Mouse (Mus musculus): ENCODE measurements at regions not wholly inside any gene's neighbourhood (a gene's known extent, or its start where the extent isn't known, plus 50 kb on each side); places are given as distances from the start of the nearest gene placed in this dataset.
A peak's percentile ranks its signal among the peaks of the same experiment; 100 is the strongest.

DNA sequence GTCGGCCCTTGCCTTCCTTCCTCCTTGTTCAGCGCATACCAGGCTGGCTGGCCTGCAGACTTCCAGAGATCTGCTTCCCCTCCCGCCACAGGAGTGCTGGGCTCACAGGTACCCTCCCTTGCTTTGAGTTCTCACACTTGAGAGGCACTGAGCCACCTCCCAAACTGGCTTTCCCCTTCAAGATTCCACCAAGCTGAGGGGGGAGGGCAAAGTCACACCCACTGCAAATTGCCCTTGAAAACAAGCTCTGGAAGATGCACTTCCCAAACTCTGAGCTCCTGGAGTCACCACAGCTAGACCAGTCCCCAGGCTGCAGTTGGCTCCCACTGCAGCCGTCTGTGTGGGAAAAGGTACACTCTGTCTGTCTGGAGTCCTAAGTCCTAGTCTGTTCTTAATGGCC is 142.1 kb upstream of the Slc22a12 start:
- ATAC-seq (ENCODE audit: low FRiP score) = no peak
- no peak overlapping the region for H3K4me3 ChIP-seq (ENCODE audit: low read depth, low read length)
- no peaks in the 10 kb centered on the region for H3K27me3 ChIP-seq (ENCODE audit: control insufficient read depth, insufficient read depth, low read length)
- no peak overlapping the region for H3K9ac ChIP-seq (ENCODE audit: low read depth, low read length)
- no peaks in the 10 kb centered on the region for H3K4me1 ChIP-seq (replicated peaks; ENCODE audit: control insufficient read depth, insufficient read depth, low read length)
- 46% methylated on average over 4 of the region's 4 CpGs for WGBS
- H3K4me2 ChIP-seq (replicated peaks; ENCODE audit: low read depth, low read length) = no peak overlapping the region
- H3K36me3 ChIP-seq (ENCODE audit: control insufficient read depth, insufficient read depth, low read length) = no peaks in the 10 kb centered on the region
- H3K27ac ChIP-seq (ENCODE audit: low read depth, low read length) = no peak overlapping the region
- no peak for DNase-seq (ENCODE audit: low spot score)
- H3K9me3 ChIP-seq (ENCODE audit: control insufficient read depth, low read length) = no peaks in the 10 kb centered on the region

DNA sequence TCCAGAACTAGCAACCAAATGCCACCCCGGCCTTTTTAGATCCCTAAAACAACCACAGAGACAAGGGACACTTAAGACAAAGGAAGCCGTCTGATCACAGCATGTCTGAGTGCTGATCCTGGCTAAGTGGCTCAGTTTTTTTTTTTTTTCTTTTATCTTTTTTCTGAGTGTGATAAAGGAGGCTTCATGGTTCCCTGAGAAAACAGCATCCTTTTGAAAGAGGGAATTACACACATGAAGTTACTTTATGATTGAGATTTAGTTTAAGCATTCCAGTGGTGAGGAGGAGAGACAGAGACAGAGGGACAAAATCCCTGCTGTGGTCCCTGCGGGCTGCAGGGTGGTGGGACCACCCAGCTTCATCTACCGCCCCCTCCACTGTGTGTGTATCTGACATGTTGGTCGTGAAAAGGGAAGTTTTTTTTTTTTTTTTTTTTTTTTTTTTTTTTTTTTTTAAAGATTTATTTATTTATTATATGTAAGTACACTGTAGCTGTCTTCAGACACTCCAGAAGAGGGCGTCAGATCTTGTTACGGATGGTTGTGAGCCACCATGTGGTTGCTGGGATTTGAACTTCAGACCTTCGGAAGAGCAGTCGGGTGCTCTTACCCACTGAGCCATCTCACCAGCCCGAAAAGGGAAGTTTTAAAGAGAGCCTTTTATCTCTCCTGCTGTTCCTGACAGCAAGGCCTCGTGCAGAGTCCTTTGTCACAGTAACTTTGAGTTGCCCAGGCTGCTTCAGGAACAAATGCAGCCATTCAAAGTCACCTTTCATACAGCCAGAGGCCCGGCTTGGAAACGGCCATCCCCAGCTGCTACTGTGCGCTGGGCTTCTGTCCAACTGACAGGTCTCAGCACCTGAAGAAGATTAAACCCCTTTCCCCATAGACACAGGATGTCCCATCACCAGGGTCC is 136.8 kb upstream of the Slc22a12 start:
- Histone ChIP-seq H3K9me3 (ENCODE audit: control insufficient read depth, low read length) (no peaks in the 10 kb centered on the region), H3K27me3 (ENCODE audit: control insufficient read depth, insufficient read depth, low read length) (no peaks in the 10 kb centered on the region), H3K4me3 (ENCODE audit: low read depth, low read length) (no peak overlapping the region), H3K4me1 (replicated peaks; ENCODE audit: control insufficient read depth, insufficient read depth, low read length) (no peaks in the 10 kb centered on the region), H3K9ac (ENCODE audit: low read depth, low read length) (no peak overlapping the region), H3K4me2 (replicated peaks; ENCODE audit: low read depth, low read length) (no peak overlapping the region), H3K36me3 (ENCODE audit: control insufficient read depth, insufficient read depth, low read length) (no peaks in the 10 kb centered on the region), H3K27ac (ENCODE audit: low read depth, low read length) (no peak overlapping the region)
- no peak for ATAC-seq (ENCODE audit: low FRiP score)
- WGBS = 17% methylated on average over 12 of the region's 14 CpGs
- peak; percentile 59 for DNase-seq (ENCODE audit: low spot score)

DNA sequence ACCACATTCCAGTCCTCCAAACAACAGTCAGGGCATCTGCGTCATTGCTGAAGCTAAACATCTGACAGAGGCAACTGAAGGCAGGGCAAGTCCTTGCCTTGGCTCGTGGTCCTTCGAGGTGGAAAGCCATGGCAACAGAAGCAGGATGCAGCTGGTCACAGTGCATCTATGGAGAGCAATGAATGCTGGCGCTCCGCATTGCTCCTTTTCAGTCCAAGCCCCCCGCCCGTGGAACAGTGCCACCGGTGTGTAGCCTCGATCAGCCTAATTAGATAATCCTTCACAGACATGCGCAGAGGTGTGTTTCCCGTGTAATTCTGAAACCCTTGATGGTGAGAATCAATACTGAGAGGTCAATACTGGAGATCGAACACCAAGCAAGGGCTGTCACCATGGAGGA is 134.7 kb upstream of the Slc22a12 start:
- no peaks in the 10 kb centered on the region for H3K27me3 ChIP-seq (ENCODE audit: control insufficient read depth, insufficient read depth, low read length)
- WGBS = 83% methylated on average over 12 of the region's 12 CpGs
- DNase-seq (ENCODE audit: low spot score) (no peak), ATAC-seq (ENCODE audit: low FRiP score) (no peak)
- no peak overlapping the region for H3K4me2 ChIP-seq (replicated peaks; ENCODE audit: low read depth, low read length)
- no peaks in the 10 kb centered on the region for H3K36me3 ChIP-seq (ENCODE audit: control insufficient read depth, insufficient read depth, low read length)
- no peak overlapping the region for H3K4me3 ChIP-seq (ENCODE audit: low read depth, low read length)
- no peak overlapping the region for H3K9ac ChIP-seq (ENCODE audit: low read depth, low read length)
- no peak overlapping the region for H3K27ac ChIP-seq (ENCODE audit: low read depth, low read length)
- no peaks in the 10 kb centered on the region for H3K9me3 ChIP-seq (ENCODE audit: control insufficient read depth, low read length)
- H3K4me1 ChIP-seq (replicated peaks; ENCODE audit: control insufficient read depth, insufficient read depth, low read length) = no peaks in the 10 kb centered on the region

DNA sequence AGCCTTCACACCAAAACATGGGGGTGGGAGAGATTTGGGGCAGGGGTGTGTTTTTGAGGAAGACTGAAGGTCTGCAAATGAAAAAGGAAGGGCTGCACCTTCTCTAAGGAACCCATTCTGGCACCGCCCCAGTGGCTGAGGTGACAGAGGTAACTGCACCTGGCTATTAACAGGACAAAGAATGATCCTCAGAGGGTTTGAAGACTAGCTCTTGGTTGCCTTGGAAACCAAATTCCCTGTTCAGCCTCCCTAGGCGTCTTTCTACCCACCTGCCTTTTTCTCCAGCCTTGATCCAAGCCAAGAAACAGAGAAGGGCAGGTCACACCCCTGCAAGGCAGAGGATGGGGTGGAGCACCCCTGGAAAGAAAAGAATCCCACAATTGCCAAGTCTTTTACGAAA is 132.8 kb upstream of the Slc22a12 start:
- Histone ChIP-seq H3K9me3 (ENCODE audit: control insufficient read depth, low read length) (no peaks in the 10 kb centered on the region), H3K4me2 (replicated peaks; ENCODE audit: low read depth, low read length) (no peak overlapping the region), H3K27ac (ENCODE audit: low read depth, low read length) (no peak overlapping the region), H3K4me1 (replicated peaks; ENCODE audit: control insufficient read depth, insufficient read depth, low read length) (no peaks in the 10 kb centered on the region), H3K9ac (ENCODE audit: low read depth, low read length) (no peak overlapping the region), H3K27me3 (ENCODE audit: control insufficient read depth, insufficient read depth, low read length) (no peaks in the 10 kb centered on the region), H3K4me3 (ENCODE audit: low read depth, low read length) (no peak overlapping the region), H3K36me3 (ENCODE audit: control insufficient read depth, insufficient read depth, low read length) (no peaks in the 10 kb centered on the region)
- ATAC-seq (ENCODE audit: low FRiP score) (no peak), DNase-seq (ENCODE audit: low spot score) (no peak)
- 52% methylated on average over 3 of the region's 3 CpGs for WGBS

DNA sequence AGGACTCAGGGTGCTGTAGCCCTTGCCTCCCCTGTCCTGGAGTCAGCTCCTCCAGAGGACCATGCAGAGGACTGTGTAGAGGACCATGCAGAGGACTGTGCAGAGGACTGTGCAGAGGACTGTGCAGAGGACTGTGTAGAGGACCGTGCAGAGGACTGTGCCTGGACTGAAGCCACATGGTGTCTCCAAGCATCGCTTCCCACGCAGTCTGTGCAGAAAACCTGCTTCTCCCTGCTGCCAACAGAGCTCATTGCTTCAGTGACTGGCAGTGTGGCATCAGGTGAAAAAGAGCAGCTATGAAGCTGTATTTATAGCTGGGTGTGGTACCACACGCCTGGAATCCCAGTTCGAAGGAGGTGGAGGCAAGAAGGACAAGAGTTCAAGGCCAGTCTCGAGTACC is 128.9 kb upstream of the Slc22a12 start:
- no peak for DNase-seq (ENCODE audit: low spot score)
- H3K9ac ChIP-seq (ENCODE audit: low read depth, low read length) = no peak overlapping the region
- no peak overlapping the region for H3K27ac ChIP-seq (ENCODE audit: low read depth, low read length)
- no peaks in the 10 kb centered on the region for H3K4me1 ChIP-seq (replicated peaks; ENCODE audit: control insufficient read depth, insufficient read depth, low read length)
- H3K36me3 ChIP-seq (ENCODE audit: control insufficient read depth, insufficient read depth, low read length) = no peaks in the 10 kb centered on the region
- H3K4me2 ChIP-seq (replicated peaks; ENCODE audit: low read depth, low read length) = no peak overlapping the region
- WGBS = 90% methylated on average over 6 of the region's 6 CpGs
- H3K27me3 ChIP-seq (ENCODE audit: control insufficient read depth, insufficient read depth, low read length) = no peaks in the 10 kb centered on the region
- no peak overlapping the region for H3K4me3 ChIP-seq (ENCODE audit: low read depth, low read length)
- ATAC-seq (ENCODE audit: low FRiP score) = no peak
- H3K9me3 ChIP-seq (ENCODE audit: control insufficient read depth, low read length) = no peaks in the 10 kb centered on the region

DNA sequence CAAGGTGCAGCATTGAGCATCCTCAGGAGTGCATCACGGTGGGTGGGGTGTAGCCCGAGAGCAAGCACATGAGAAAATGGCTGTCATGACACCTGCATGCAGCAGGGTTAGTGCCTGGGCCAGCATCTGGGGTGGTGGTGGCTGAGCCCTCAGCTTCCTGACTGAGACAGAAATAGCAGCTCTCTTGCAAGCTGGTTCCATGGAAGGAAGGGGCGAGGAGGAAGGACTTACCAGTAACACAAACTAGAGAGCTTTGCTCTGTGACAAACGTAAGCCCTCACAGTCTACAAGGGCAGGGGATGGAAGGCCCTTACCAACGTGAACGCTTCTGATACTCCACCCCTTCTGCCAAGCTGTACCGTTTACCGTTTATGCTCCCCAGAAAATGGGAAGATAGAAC is 127.0 kb upstream of the Slc22a12 start:
- DNase-seq (ENCODE audit: low spot score) (no peak), ATAC-seq (ENCODE audit: low FRiP score) (no peak)
- Histone ChIP-seq H3K27me3 (ENCODE audit: control insufficient read depth, insufficient read depth, low read length) (no peaks in the 10 kb centered on the region), H3K27ac (ENCODE audit: low read depth, low read length) (no peak overlapping the region), H3K9me3 (ENCODE audit: control insufficient read depth, low read length) (no peaks in the 10 kb centered on the region), H3K4me2 (replicated peaks; ENCODE audit: low read depth, low read length) (no peak overlapping the region), H3K4me1 (replicated peaks; ENCODE audit: control insufficient read depth, insufficient read depth, low read length) (no peaks in the 10 kb centered on the region), H3K4me3 (ENCODE audit: low read depth, low read length) (no peak overlapping the region), H3K36me3 (ENCODE audit: control insufficient read depth, insufficient read depth, low read length) (no peaks in the 10 kb centered on the region), H3K9ac (ENCODE audit: low read depth, low read length) (no peak overlapping the region)
- WGBS = 77% methylated on average over 8 of the region's 8 CpGs

DNA sequence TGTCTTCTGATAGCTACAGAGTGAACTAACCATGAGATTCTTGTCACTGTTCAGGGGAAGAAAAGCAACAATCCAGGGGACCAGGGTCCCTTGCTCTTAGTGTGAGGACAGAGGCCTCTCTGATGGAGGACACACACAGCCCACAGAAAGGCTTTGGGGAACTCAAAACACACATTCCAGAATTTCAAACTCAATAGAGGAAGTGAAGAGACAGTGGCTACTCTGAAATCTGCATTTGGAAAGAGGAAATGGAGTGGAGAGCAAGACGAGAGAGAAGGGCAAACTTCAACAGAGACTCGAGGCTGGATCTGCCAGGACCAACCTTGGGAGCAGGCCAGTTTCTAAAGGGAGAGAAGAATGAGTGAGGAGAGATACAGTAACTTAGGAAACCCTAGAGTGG is 125.7 kb upstream of the Slc22a12 start:
- WGBS = 58% methylated on average over 2 of the region's 2 CpGs
- no peaks in the 10 kb centered on the region for H3K36me3 ChIP-seq (ENCODE audit: control insufficient read depth, insufficient read depth, low read length)
- H3K4me3 ChIP-seq (ENCODE audit: low read depth, low read length) = no peak overlapping the region
- no peak overlapping the region for H3K27ac ChIP-seq (ENCODE audit: low read depth, low read length)
- no peaks in the 10 kb centered on the region for H3K27me3 ChIP-seq (ENCODE audit: control insufficient read depth, insufficient read depth, low read length)
- ATAC-seq (ENCODE audit: low FRiP score) = no peak
- H3K9ac ChIP-seq (ENCODE audit: low read depth, low read length) = no peak overlapping the region
- no peak overlapping the region for H3K4me2 ChIP-seq (replicated peaks; ENCODE audit: low read depth, low read length)
- no peaks in the 10 kb centered on the region for H3K9me3 ChIP-seq (ENCODE audit: control insufficient read depth, low read length)
- H3K4me1 ChIP-seq (replicated peaks; ENCODE audit: control insufficient read depth, insufficient read depth, low read length) = 0 out of 2 replicates have a peak, but pooled peaks cover under 1% of the 10 kb centered on the region
- no peak for DNase-seq (ENCODE audit: low spot score)

DNA sequence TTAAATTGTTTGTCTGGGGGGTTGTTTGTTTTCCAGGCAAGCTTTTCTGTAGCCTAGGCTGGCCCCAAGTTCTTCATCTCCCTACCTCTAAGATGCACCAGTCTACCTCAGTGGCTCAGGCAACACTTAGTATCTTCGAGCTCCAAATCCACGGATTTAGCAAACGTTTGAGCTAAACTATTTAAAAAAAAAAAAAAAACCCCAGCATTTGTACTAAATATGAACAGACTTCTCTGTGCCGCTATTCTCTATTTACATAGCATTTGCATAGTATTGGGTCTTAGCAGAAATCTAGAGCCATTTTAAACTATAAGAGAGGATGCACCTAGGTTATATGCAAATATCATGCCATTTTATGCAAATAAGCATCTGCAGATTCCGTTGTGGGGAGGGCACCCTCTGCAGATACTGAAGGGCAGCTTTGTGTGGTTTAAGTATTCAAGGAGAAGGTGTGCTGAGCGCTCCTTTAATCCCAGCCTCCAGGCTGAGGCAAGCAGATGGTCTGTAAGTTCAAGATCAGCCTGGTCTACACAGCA is 123.4 kb upstream of the Slc22a12 start:
- no peak overlapping the region for H3K27ac ChIP-seq (ENCODE audit: low read depth, low read length)
- H3K4me2 ChIP-seq (replicated peaks; ENCODE audit: low read depth, low read length) = no peak overlapping the region
- DNase-seq (ENCODE audit: low spot score) = no peak
- no peaks in the 10 kb centered on the region for H3K36me3 ChIP-seq (ENCODE audit: control insufficient read depth, insufficient read depth, low read length)
- 0 out of 2 replicates have a peak, but pooled peaks cover 2% of the 10 kb centered on the region for H3K4me1 ChIP-seq (replicated peaks; ENCODE audit: control insufficient read depth, insufficient read depth, low read length)
- H3K9ac ChIP-seq (ENCODE audit: low read depth, low read length) = no peak overlapping the region
- ATAC-seq (ENCODE audit: low FRiP score) = no peak
- no peaks in the 10 kb centered on the region for H3K9me3 ChIP-seq (ENCODE audit: control insufficient read depth, low read length)
- no peak overlapping the region for H3K4me3 ChIP-seq (ENCODE audit: low read depth, low read length)
- no peaks in the 10 kb centered on the region for H3K27me3 ChIP-seq (ENCODE audit: control insufficient read depth, insufficient read depth, low read length)
- WGBS = 78% methylated on average over 6 of the region's 6 CpGs
